Mouse (Mus musculus) limb, embryonic 11.5 days (tissue): ENCODE results near the gene Ntm. TPM values are rescaled to one million over a fixed set of nuclear protein-coding genes. Genes with fewer than 3 reads are reported as not detected.
A peak's percentile ranks its signal among the peaks of the same experiment; 100 is the strongest.

ENCODE experiments used
- ATAC-seq: fragments of 200-750 bp; cut with Nextera tagmentation; 2 replicates; pipeline ENCODE4 v1.8.0; 2017; ENCODE audit warnings: low read depth; ENCODE audit not compliant: insufficient number of reproducible peaks, low FRiP score, low TSS enrichment
- DNase-seq: peaks from one replicate; pipeline ENCODE4 v3.0.0-alpha.2; 2015; ENCODE audit warnings: low spot score
- H3K27ac ChIP-seq: fragments of 300-500 bp; sonication (generic); replicated peaks from 2 replicates; pipeline ENCODE4 v1.5.1; 2014; ENCODE audit warnings: low read depth, mild to moderate bottlenecking, low read length
- H3K27me3 ChIP-seq: fragments of 300-500 bp; sonication (generic); 2 replicates; pipeline ENCODE4 v1.6.1; 2014; ENCODE audit warnings: mild to moderate bottlenecking, low read length, mixed read lengths; ENCODE audit not compliant: control insufficient read depth, insufficient read depth
- H3K36me3 ChIP-seq: fragments of 300-500 bp; sonication (generic); 2 replicates; pipeline ENCODE4 v1.6.1; 2014; ENCODE audit warnings: mild to moderate bottlenecking, low read length, moderate library complexity, mixed read lengths; ENCODE audit not compliant: control insufficient read depth, insufficient read depth
- H3K4me1 ChIP-seq: fragments of 300-500 bp; sonication (generic); 2 replicates; pipeline ENCODE4 v1.6.1; 2014; ENCODE audit warnings: low read length, mixed read lengths; ENCODE audit not compliant: control insufficient read depth, insufficient read depth
- H3K4me2 ChIP-seq: fragments of 300-500 bp; sonication (generic); 2 replicates; pipeline ENCODE4 v1.6.1; 2014; ENCODE audit warnings: low read depth, mild to moderate bottlenecking, moderate library complexity; ENCODE audit not compliant: severe bottlenecking
- H3K4me3 ChIP-seq: fragments of 300-500 bp; sonication (generic); 2 replicates; pipeline ENCODE4 v1.5.1; 2014; ENCODE audit warnings: low read depth, low read length
- H3K9ac ChIP-seq: fragments of 300-500 bp; sonication (generic); 2 replicates; pipeline ENCODE4 v1.6.1; 2014; ENCODE audit warnings: mild to moderate bottlenecking, low read length
- H3K9me3 ChIP-seq: fragments of 300-500 bp; sonication (generic); 2 replicates; pipeline ENCODE4 v1.6.1; 2016; ENCODE audit warnings: low read length; ENCODE audit not compliant: control insufficient read depth
- WGBS: fragments of 180-500 bp; shearing (Covaris S2); extraction: QIAGEN DNeasy Blood & Tissue Kit; methylation state at CpG from one replicate; pipeline ENCODE4 v1.1.7; 2014; 5-methylcytosine and 5-hydroxymethylcytosine counted together
- polyA plus RNA-seq: library from polyadenylated mRNA; unstranded; fragments of >200 nt; fragmentation: Nextera tagmentation; extraction: Ambion mirVana; gene quantifications from 2 replicates; pipeline ENCODE4 v1.2.1, GENCODE M21; 2014

Ntm gene
- polyA plus RNA-seq, 1 experiment from 2014 or later: 16.2 TPM

DNA sequence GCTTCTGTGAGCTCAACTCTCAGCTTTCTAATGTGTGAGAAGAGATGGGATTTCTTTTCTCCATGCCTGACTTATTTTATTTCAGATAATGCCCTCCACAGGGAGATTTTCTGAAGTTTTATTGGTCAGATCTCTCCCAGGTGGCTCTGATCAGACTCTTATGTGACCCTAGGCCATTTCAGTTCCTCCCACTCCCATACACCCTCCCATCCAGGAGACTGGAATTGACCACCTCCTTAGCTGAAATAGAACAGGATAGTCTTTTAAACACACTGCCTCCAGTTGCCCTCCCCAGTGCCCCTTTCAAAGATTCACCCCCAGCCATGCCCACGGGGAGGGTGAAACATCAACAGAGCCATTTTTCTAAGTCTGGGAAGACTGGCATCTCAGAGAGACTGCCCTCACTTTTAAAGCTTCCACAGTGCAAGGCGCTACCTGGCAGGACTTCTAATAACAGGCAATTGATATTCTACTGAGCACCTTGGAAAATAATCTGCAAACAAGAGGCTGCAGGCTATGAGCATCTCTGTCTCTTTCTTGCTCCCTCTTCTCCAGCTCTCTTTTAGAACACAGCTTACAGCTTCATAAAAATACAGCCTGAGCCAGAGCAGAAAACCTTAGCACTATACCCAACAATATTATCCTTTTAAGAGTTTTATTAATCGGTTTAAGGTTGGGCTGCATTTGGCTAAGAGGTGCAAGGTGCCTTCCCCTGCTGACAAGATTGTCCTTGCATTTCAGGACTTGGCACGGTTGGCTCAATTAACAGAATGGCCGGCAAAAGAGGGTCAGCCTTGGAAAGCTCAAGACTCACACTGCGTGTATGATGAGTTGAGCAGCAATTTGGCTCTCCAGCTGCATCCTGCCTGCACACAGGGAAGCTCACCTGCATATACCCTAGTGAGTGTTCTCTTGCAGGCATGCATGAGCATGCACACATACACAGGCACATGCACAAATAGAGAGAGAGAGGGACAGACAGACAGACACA is 196.7 kb downstream of the Ntm start:
- Histone ChIP-seq H3K4me1 (no peaks in the 10 kb centered on the region), H3K4me3 (no peak overlapping the region), H3K9ac (no peak overlapping the region), H3K4me2 (no peak overlapping the region), H3K27ac (no peak overlapping the region), H3K9me3 (no peaks in the 10 kb centered on the region), H3K36me3 (no peaks in the 10 kb centered on the region), H3K27me3 (no peaks in the 10 kb centered on the region)
- 76% methylated on average over 6 of the region's 6 CpGs for WGBS
- no peak for DNase-seq
- no peak for ATAC-seq

DNA sequence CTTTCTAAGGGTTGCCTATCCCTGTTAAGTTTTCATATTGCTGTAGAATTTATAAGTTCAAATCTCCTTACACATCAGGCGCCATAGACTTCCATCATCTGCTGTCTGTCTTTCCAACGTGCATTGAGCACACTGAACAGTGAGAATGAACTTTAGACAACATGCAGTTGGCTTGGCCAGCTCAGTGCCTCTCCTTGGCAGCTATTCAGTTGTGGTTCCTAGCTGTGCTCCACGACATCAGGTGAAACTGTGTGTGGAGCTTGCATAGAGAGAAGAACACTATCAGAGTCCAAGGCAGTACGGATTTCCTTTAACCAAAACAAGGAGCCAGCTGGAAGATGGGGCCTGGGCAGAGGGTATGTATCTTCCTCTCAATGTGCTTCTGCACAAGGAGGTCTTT is 199.6 kb downstream of the Ntm start:
- Histone ChIP-seq H3K4me3 (no peak overlapping the region), H3K4me1 (no peaks in the 10 kb centered on the region), H3K9me3 (no peaks in the 10 kb centered on the region), H3K27me3 (no peaks in the 10 kb centered on the region), H3K27ac (no peak overlapping the region), H3K4me2 (no peak overlapping the region), H3K36me3 (no peaks in the 10 kb centered on the region), H3K9ac (no peak overlapping the region)
- DNase-seq (no peak), ATAC-seq (no peak)
- WGBS: 80% methylated on average over 4 of the region's 4 CpGs

DNA sequence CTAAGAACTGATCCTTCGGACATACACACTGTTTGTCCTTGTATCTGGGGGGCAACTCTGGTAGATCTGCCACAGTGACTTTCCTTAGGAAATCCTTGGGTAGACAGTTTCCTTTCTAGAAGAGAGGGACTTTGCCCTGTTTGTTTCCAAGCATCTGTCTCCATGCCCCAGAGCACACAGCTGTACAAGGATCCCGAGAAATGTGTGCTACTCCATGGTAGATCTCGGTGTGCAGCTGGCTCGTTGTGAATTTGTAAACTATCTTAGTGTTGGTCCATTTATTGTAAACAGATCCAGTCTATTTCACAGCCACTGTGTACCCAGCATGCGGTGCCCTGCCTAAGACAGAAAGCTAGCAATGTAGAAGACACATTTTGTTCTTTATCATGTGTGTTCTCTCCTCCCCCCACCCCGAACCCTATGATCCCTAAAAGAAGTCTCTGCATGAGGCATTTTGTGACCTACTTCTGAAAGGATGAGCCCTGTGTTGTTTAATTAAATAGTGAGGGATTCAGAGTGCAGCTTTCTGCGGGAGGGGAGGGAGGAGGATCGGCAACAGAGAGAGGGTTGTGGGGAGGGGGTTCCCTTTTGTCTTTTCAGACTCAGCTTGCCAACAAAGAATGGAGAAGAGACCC is 200.9 kb downstream of the Ntm start:
- no peaks in the 10 kb centered on the region for H3K4me1 ChIP-seq
- WGBS: 78% methylated on average over 8 of the region's 8 CpGs
- DNase-seq (no peak), ATAC-seq (no peak)
- H3K27me3 ChIP-seq: no peaks in the 10 kb centered on the region
- H3K9ac ChIP-seq: no peak overlapping the region
- H3K9me3 ChIP-seq: no peaks in the 10 kb centered on the region
- no peak overlapping the region for H3K27ac ChIP-seq
- H3K4me3 ChIP-seq: no peak overlapping the region
- no peaks in the 10 kb centered on the region for H3K36me3 ChIP-seq
- H3K4me2 ChIP-seq: no peak overlapping the region

DNA sequence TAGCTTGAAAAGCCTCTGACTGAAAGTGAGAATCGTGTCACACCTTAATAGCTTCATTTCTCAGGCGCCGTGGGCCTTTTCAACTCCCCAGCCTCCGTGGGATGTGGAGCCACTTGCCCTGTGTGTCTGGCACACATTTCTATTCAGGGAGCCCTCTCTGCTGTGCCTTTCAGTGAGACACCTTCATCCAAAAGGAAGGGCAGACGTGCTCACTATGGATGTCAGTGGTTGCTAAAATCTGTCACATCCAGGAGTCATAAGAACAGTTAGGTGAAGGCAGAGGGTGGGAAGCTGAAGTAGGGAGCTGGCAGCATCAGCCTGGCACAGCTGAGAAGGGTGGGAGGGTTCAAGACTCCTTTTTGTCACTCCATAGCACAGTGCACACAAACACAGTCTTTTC is 201.4 kb downstream of the Ntm start:
- Histone ChIP-seq H3K27ac (no peak overlapping the region), H3K4me1 (no peaks in the 10 kb centered on the region), H3K9ac (no peak overlapping the region), H3K9me3 (no peaks in the 10 kb centered on the region), H3K36me3 (no peaks in the 10 kb centered on the region), H3K4me2 (no peak overlapping the region), H3K4me3 (no peak overlapping the region), H3K27me3 (no peaks in the 10 kb centered on the region)
- no peak for DNase-seq
- ATAC-seq: no peak
- 87% methylated on average over 5 of the region's 5 CpGs for WGBS

DNA sequence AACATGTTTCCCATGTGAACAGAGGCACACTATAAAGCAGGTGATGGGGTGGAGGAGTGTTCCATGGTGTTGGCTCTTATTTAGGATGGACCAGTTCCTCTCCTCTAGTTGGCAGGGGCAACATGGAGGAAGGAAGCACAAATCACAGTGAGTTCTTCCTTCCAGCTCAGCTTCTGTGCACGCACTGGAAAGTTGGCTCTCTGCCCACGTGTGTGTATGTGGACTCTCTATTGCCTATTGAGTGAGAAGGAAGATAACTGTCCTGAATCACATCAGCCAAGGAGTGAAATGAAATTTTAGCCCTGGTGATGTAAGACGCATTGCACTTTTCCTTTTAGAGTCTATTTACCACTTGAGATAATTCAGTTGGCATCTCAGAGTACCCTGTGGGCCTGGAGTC is 203.0 kb downstream of the Ntm start:
- Histone ChIP-seq H3K4me3 (no peak overlapping the region), H3K4me2 (no peak overlapping the region), H3K9ac (no peak overlapping the region), H3K36me3 (no peaks in the 10 kb centered on the region), H3K27me3 (no peaks in the 10 kb centered on the region), H3K9me3 (no peaks in the 10 kb centered on the region), H3K4me1 (no peaks in the 10 kb centered on the region), H3K27ac (no peak overlapping the region)
- ATAC-seq: no peak
- no peak for DNase-seq
- WGBS: 78% methylated on average over 3 of the region's 3 CpGs

DNA sequence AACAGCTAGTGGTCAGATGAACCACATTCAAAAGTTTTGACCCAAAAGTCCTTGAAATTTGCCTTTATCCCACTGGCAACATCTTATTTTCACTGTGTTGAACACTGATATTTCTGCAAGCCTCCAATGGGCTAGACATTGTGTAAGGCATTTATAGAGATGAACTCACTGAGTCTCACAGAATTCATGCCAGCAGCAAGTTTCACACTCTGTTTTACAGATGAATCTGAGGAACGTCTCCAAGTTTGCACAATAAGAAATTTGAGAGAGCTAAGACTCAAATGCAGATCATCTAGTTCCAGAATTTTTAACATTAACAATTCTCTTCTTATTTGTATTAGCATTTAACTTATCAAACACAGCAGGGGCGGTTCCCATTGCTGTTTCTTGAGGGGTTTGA is 203.9 kb downstream of the Ntm start:
- ATAC-seq (no peak), DNase-seq (no peak)
- H3K27me3 ChIP-seq: no peaks in the 10 kb centered on the region
- WGBS: 87% methylated on average over 2 of the region's 2 CpGs
- no peak overlapping the region for H3K9ac ChIP-seq
- H3K4me3 ChIP-seq: no peak overlapping the region
- no peak overlapping the region for H3K27ac ChIP-seq
- no peak overlapping the region for H3K4me2 ChIP-seq
- no peaks in the 10 kb centered on the region for H3K4me1 ChIP-seq
- no peaks in the 10 kb centered on the region for H3K36me3 ChIP-seq
- H3K9me3 ChIP-seq: no peaks in the 10 kb centered on the region

DNA sequence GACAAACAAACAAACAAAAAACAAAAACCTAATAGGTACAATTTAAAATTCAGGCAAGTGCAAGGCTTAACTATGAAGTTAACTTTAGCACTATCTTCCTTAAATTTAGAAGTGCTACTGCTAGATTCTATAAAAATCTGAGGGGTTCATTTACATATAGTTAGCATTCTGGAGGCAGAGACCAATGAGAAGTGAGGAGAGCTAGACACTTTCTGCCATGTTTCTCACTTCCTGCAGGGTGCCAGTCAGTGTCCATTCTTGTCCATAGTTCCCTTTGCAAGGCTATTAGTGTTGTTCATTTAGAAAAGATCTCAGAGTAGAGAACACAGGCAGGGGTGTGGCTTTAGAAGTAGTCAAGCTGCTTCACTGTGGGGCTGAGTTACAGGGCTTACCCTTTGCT is 208.6 kb downstream of the Ntm start:
- no peak overlapping the region for H3K9ac ChIP-seq
- H3K27me3 ChIP-seq: no peaks in the 10 kb centered on the region
- no peak overlapping the region for H3K4me2 ChIP-seq
- ATAC-seq (no peak), DNase-seq (no peak)
- H3K9me3 ChIP-seq: no peaks in the 10 kb centered on the region
- no peak overlapping the region for H3K27ac ChIP-seq
- H3K4me1 ChIP-seq: no peaks in the 10 kb centered on the region
- H3K4me3 ChIP-seq: no peak overlapping the region
- no peaks in the 10 kb centered on the region for H3K36me3 ChIP-seq

DNA sequence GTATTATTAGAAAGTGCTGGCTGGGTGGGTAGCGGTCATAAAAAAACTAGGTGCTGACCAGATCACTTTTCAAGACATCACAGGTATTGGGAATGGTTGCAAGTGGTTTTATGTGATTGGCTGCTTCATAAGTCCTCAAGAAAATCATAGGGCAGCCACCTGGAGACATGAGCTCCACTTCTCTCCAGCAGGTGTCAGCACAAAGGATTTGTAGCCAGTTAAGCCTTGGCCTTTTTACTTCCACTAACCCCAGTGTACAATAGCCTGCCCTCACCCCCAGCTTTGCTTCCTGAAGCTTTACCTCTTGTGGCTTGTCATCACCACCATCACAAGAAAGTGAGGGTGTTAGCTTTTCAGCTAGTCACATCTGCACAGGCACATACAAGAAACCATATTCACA is 211.5 kb downstream of the Ntm start:
- Histone ChIP-seq H3K9me3 (no peaks in the 10 kb centered on the region), H3K36me3 (no peaks in the 10 kb centered on the region), H3K27ac (no peak overlapping the region), H3K4me3 (no peak overlapping the region), H3K4me1 (no peaks in the 10 kb centered on the region), H3K9ac (no peak overlapping the region), H3K4me2 (no peak overlapping the region), H3K27me3 (no peaks in the 10 kb centered on the region)
- DNase-seq (peak; percentile 58), ATAC-seq (no peak)
- WGBS: 37% methylated on average over 1 of the region's 1 CpGs
